Mouse (Mus musculus): Measurements from ENCODE around the gene Pi4kb.

GRCm38 (mm10) chr3:95015337-95015872 lies 40.9 kb downstream of the Pi4kb start, which contains the start of gene Zfp687:
- TF ChIP-seq CTCF (IDR thresholded peaks at IDR 0.05; ENCODE audit: extremely low read depth, insufficient read depth, insufficient read length, insufficient replicate concordance): no peak
- peak; percentile 92 for TF ChIP-seq POLR2A (IDR thresholded peaks at IDR 0.05; ENCODE audit: low read depth, low read length)

Data from spleen, adult 2 months (tissue).